Mouse (Mus musculus): ENCODE measurements around the gene Plekha7.

Plekha7 gene

DNA sequence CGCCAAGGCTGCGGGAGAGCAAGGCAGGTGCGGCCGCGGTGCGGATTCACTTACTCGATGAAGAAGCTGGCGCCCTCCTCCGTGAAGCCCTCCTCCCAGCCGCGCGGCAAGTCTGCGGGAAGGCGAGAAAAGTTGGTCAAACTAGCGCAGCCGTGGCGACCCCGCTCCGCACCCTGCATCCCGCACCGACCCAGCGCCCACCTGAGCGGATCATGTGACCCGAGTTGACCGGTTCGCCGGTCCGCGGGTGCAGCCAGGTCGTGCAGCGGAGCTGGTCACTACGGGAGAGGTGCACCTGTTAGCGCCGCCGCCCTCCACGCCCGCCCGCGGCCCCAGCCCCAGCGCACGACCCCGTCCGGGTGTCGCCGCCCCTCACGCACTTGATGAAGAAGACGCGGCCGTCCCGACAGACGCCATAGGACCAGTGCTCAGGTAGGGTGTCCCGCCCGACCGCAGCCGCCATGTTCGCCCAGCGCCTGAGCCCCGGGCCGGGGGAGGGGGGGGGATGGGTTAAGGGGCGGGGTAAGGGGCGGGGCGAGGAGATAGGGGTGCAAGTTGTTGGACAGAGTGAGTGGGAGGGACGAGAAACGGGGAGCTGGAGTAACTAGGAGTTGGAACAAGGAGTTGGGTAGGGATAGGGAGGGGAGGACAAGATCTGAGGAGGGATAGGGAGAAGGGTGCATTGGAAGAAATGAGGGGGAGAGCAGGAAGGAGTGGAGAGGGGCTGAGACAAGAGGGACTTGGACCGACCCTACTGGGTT lies at the start of gene Plekha7:
Gene Plekha7 (minus strand): TSS at position 506 of the 761 bp plus-strand sequence.
- DNase-seq = peak; percentile 64

DNA sequence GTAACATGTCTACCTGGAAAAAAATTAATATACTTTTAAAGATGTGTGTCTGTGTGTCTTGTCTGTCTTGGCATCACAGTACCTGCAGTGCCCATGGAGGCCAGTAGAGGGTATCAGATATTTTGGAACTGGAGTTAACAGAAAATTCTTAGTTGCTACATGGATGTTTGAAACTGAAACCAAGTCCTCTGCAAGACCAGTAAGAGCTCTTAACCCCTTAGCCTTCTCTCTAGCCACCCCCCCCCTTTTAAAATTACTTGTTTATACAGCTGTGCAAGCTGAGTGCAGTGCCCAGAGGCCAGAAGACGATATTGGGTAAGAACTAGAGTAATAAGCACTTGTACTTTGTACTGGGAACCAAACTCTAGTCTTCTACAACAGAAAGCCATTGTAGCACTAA lies 28.1 kb upstream of the Plekha7 start:
- peak; percentile 78 for DNase-seq

DNA sequence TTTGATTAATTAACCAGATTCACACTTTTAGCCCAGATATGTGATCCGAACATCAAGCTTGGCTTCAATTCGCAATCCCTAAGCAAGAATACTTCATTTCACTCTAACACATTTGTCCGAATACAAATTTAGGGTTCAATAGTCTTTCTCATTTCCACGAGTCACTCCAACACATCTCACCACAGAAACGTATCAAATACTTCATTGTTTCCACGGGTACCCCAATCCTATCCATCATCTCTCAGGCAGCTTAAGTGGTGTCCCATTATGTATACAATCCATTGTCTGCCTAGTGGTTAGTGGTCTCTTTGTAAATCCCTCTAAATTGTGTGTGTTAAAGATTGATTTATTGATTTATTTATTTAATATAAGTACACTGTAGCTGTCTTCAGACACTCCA lies 27.0 kb upstream of the Plekha7 start:
- DNase-seq = no peak

DNA sequence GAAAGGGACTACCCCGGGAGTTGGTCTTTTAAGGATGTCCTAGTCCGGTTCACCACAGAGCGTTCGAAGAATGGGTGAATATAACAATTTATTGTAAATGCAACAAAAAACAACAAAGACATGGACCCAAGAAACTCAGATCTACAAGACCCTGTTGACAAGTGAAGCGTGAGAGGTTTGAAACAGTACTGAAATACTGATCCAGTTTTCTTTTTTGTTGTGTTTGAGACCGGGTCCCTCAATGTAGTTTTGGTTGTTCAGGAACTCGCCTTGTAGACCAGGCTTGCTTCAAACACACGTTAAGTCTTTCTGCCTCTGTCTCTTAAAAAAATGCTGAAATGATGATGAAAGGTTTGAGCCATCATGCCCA lies 26.5 kb upstream of the Plekha7 start:
- no peak for DNase-seq

DNA sequence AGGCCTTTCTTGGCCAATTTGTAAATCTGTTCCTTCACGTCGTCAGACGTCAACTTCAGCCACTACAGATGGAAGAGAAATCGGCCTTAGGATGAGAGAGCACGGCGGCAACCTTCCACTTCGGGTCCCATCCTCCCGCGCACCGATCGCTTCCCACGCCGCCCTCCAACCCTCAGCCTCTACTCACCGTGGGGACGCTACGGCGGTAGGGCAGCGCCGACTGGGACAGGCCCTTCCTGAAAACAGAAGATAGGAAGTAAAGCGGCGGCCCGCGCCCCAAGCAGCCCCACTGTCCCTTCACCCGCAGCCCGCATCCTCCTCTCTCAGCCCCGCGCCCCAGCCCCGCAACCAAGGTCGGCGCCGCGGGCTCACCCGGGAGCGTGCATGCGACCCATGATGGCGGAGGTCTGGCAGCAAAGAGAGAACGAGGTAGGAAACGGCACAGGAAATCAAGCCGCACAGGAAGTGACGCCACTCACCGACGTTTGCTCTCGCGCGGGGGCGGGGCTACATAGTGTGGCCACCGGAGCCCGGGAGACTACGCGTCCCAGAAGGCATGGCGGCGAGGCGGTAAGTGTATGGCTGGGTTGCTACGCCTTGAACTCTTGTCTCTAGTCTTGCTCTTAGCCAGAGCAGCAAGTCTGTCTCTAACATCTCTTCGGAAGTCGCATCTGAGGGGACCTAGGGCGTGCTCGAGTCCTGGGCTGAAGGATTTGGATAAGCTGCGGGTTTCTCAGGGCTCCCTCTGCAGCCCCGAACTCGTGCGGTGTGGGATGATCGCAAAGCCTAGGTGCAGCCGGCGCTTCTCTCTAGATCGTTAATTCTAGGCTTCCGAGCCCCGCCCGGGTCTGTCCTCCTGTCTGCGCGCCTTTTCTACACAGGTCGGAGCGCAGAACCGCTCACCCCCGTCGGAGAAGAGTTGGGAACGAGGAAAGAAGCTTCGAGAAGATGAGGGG lies 25.8 kb upstream of the Plekha7 start, which contains the start of gene Rps13:
Gene Rps13 (minus strand): TSS at position 483 of the 956 bp plus-strand sequence.
- peak; percentile 98 for DNase-seq

DNA sequence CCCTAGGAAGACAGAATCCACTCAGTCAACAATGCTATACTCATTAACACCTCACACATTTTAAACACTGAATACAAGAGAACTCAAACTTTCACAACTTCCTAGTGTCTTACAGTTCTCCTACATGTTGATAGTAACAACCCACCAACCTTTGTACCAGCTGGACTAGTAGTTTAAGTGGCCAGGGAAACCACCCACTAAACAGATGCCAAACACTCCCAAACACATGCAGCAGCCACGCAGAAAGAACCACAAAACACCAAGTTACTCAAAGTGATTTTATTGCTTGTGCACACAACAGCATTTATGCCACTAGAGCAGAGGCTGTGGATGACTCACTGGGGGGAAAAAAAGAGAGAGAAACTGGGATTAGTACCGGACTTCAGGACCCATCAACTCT lies 23.1 kb upstream of the Plekha7 start:
- DNase-seq = no peak

DNA sequence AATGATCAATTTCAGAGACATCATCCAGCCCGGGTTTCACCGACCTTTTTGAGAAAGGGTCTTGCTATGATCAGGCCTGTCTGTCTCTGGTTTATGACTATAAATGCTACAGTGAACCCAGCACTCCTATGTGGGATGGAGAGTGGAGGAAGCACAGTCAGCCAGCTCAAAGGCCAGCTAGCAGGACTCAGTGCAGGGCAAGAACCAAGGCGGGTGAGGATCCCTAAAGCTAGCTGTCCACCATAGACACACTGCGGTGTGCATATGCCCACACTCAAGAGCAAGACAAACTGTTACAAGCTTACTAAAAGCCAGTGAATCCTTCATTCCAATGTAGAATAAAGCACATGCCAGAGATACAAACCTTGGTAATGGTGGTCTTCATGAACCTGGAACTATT lies 21.7 kb upstream of the Plekha7 start:
- DNase-seq = no peak

DNA sequence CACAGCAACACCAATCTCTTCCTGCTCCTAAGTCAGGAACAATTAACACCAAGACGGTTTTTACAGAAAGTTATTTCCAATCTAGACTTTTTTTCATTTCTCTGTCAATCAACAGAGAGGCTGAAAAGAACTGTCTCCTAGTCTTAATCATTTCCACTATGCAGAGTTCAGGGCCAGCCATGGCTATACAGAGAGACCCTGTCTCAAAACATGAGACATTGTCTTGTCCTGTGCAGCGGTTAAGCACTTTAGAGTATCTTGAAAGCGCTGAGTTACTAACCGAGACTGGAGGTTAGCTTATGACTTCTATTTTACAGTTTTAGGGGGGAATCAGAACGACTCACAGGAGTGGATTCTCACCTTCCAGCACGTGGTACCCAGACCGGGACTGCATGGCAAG lies 20.6 kb upstream of the Plekha7 start:
- no peak for DNase-seq

DNA sequence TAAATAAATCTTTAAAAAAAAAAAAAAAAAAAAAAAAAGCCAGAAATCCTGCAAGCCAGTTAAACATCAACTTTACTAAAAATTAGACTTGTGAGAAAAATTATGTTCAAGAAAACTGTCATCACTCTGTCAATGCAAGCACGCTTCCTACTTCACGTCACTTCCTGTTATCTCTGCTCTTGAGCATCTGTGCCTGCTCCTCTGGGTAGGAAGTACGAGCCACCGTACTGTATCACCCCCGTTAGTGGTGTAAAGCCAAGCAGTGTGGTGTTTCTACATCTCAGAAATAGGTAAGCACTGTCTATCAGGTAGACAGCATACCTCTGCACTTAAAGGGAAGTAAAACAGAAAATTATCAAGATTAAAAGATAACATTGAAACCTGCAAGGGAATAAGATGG lies 19.7 kb upstream of the Plekha7 start:
- peak; percentile 22 for DNase-seq

DNA sequence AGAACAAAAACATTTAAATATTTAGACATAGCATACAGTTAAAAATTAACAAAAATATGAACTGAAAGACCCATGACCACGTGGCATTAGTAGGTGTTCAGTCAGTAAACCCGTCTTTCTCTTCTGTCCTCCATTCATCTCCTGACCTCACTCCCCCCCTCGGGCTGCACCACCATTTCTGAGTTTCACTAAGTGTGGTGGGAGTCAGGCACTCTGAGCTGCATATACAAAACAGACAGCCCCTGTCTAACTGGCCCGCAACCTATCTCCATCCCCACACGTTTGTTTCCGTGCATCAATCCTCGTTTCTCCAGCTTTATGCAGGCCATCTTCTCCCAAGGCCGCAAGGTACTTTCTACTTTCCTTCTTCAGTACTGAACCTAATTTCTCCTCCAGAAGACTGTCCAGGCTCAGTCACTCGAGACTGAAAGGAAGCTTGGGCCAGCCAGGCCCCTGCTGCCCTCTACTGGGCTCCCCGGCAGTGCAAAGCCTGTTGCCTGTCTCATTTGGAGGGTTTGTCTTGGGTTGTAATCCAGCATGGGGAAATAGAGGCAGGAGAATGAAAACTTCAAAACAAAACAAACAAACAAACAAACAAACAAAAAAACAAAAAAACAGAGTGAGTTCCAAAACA lies 15.3 kb upstream of the Plekha7 start:
- peak; percentile 59 for DNase-seq

DNA sequence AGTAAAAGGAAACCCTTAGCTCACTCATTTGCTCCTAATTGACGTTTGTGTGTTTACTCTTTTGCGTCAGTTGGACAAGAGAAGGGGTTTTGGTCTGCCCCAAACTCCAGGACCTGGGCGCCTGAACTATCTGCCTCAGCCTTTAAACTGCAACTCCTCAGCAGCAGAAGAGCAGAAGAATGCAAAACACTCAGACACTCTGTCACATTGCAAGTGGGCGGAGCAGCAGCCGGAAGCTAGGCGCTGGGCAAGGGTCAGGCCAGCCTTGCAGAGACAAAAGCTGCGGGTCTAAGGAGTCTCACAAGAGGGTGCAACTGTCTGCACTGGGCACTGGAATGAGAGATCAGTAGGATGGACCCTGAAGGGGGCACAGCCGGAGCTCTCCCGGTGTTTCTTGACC lies 1.3 kb upstream of the Plekha7 start:
- DNase-seq = peak; percentile 54

DNA sequence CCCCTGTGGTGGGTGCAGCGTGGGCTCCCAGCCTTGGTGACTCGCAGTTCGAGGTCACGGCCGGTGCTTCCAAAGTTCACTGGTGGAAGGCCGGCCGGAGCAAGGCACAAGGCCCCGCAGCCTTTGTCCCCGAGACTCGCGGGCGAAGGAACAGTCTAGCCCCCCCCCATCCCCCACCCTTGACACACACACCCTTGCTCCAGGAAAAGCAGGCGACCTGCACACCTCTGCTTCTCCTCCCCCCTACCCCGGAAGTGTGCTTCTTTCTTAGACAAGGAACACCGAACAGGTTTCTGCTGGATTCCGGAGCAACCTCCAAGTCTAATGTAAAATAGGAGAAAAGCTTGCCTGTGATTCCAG lies 436 bp upstream of the Plekha7 start:
- DNase-seq = peak; percentile 54

DNA sequence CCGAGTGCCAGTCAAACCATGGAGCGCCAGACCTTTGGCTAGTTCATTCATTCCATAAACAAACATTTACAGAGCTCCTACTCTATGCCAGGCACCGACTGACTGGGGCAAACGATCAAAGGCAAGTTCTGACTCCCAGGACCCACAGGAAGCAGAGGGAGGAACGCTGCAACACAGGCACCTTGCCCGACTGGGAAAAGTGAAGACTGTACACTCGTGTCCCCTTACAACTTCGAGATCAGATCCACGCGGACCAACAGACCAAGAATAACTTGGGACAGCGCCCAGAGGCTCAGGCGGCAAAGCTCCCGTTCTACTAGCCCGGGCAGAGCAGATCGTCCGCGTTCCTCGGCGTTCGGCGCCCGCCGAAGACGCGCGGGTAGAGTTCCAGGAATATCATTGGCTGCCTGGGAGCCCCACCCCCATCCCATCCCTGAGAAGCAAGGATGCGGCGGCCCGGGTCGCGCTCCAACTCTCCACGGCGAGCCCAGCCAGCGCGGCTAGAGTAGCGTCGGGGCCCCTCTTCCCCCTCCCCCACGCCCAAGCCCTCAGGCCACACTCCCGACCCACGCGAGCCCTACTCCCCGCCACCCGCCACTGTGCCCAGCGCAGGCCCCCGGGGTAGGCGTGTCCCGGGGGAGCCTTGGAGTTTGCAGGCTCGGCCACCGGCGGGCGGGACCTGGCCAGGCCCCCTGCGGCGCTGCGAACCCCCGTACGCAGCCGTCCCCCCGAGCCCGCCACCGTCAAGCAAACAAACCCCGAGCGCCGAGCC lies 891 bp downstream of the Plekha7 start:
- DNase-seq = no peak

DNA sequence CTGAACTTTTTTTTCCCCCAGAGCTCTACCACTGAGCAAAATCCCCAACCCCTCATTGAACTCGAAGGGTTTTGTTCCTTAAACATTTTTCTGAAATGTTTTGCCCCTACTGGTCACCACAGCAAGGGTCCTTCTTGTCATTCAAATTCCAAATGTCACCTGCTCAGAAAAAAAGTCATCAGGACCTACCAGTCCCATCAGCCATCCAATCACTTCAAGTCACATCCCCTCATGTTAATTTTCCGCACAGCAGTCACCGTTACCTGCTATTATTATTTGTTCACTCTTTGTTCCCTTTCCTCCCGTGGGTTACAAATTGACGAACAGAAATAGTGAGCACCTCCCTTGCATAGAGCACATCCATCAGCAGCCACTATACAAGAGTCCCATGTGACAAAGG lies 1.6 kb downstream of the Plekha7 start:
- no peak for DNase-seq

DNA sequence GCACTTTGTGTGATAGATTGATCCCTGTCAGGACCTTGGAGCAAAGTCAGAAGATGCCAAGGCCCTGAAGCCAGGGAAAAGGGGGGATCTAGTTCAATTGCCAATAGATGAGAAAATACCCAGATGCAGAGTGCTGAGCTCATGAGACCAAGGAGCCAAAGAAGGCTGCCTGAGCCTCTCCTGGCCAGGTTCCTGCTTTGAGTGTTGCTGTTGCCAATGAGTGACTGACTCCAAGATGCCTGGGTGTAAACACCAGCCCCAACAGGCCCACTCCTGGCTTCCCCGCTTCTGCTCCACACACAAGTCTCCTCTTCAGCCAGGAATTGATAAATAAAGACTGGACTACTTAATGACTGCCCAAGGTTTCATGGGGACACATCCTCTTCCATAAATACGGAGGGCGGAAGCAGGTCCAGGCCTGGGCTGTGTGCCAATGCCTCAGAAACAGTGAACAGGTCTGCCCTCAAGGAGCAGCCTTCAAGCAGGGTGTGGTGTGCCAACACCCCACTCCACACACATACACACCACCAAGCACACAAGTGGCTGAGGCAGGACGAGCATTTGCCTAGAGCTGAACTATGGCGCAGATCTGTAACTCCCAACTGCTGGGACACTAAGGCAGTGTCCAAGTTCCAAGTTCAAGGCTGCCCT lies 6.4 kb downstream of the Plekha7 start:
- DNase-seq = no peak

DNA sequence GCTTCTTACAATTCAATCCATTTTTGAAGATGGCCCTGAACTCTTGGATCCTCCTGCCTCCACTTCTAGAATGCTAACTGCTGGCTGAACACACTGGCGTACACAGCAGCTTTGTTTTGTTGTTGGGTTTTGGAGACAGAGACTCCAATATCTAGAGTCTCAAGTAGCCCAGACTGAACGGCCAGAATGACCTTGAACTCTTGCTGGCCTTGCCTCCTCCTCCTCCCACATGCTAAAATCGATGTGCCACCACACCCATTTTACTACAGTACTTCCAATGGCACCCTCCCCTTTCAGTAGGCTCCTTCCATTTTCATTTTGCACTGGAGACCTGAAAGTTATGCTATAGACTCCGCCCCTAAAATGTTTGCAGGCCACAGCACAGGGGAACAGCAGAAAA lies 7.0 kb downstream of the Plekha7 start:
- DNase-seq = no peak

DNA sequence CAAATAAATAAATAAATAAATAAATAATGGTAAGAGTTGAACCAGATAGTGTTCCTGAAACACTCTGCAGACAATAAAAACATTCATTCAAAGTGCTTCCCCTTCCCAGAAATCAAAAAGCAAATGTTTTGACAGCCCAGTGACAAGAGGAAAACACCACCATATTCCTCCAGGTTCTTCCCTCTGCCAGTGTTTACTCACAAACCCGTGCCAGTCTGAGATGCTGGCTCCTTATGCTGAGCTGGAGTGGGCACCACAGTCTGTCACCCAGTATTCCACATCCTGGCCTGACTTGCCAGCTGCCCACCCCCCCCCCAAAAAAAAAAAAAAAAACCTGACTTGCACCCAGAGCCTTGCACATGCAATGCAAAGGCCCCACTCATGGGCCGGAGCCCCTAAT lies 9.3 kb downstream of the Plekha7 start:
- no peak for DNase-seq

DNA sequence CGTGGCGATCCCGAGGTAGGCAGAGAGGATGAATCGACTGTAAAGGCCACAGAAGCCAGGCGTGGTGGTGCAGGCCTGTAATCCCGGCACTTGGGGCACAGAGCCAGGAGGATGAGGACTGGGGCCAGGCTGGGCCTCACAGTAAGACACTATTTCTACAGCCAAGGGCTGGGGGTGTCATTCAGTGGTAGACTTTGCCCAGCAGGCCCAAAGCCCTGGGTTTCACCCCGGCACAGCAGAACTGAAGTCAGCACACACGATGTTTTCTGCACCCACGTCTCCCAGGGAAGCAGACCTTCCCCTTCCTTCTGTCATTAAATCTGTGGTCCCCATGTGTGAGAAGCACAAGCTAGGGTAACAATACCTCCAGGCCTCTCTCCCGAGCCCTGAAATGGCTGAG lies 9.8 kb downstream of the Plekha7 start:
- no peak for DNase-seq

DNA sequence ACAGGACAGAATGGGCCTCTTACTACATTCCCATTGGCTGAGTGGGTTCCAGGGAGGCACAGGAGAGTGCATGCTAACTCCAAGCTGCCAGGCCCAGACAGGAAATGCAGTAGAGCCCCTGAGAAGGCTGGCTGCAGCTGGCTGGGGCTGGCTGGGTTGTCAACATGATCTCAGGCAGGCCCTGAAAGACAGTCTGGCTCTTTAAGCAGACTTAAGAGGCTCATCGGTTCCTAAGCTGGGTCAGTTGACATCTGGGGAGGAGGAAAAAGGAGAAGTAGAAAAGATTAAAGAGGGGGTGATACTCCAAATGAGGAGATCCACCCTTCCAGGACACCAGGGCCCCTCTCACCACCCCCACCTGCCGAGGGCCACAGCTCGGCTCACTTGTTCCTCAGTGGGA lies 13.2 kb downstream of the Plekha7 start:
- peak; percentile 36 for DNase-seq

DNA sequence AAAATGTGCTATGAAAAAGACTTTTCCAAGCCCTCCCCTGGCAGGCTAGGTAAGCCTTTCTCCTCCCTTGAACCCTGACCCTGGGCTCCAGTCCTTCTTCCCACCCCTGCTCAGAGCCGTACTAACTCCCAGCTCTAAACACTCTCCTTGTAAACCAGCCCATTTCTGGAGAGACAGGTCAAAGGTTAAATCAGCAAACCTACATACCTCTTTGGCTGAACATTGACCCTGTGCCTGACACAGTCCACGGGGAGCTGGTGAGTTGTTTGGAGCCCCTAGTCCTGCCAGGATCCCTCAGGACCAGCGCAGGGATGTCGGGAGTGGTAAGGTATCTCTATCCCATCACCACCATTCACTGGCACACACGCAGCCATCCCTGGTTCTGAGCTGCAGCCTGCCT lies 15.8 kb downstream of the Plekha7 start:
- DNase-seq = no peak

DNA sequence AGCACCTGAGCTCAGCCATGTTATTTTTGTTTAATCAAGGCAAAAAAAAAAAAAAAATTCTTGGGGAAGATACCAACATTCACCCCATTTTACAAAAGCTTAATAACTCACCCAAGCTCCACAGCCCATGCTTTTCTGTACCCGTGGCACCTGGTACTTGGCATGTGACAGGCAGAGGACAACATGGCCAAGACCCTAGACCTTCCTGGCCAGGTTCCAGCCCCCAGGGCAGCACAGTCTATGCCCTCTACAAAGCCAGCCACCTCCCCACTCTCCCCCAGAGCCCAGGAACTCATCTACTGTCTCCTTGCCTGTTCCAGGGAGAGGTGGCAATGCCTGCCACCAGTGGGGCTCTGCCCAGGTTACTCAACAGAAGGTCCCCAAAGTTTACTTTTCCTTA lies 17.6 kb downstream of the Plekha7 start:
- DNase-seq = no peak

DNA sequence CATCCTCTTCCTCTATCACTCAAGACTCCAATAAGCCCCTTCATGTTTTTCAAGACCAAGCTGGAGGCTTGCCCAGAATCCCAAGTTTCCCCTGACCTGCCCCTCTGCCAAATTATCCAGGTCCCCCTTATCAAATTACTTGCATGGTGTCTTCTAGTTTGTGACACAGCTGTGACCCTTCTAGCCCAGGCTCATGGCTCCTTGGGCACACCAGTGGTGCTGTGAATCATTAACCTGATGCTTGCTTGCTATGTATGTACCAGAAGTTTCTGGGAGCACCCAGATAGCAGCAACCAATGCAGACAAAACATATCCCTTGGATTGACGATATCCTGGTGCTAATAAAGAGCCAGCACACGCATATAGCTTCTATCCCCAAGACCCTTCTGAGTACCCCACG lies 19.2 kb downstream of the Plekha7 start:
- no peak for DNase-seq
